Mouse (Mus musculus) heart, adult 18-20 months (tissue): ENCODE data around the gene H2-M10.4. TPM values are rescaled to one million over a fixed set of nuclear protein-coding genes. Genes with fewer than 3 reads are reported as not detected.
"Not testable (repeated sequence)": the region's sequence is repeated elsewhere in the genome, so short reads cannot be mapped to it uniquely, and the experiment has no call there.

Source experiments
- DNase-seq, 2 experiments: peaks; one replicate each; pipeline ENCODE4 v3.0.0; 2021 to 2022; ENCODE audit warnings: mixed read lengths in 1 of 2
- long read RNA-seq, 2 experiments: library from polyadenylated mRNA; stranded (forward); transcript quantifications; one replicate each; pipeline ENCODE4 v2.0.0; 2021
- total RNA-seq, 2 experiments: library from RNA; stranded (reverse); gene quantifications; 2 replicates each; pipeline ENCODE4 v1.2.3; 2021

The H2-M10.4 gene
- total RNA-seq = not detected
- long read RNA-seq, experiment 1 = 0 reads
- long read RNA-seq, experiment 2 = 0 reads

DNA sequence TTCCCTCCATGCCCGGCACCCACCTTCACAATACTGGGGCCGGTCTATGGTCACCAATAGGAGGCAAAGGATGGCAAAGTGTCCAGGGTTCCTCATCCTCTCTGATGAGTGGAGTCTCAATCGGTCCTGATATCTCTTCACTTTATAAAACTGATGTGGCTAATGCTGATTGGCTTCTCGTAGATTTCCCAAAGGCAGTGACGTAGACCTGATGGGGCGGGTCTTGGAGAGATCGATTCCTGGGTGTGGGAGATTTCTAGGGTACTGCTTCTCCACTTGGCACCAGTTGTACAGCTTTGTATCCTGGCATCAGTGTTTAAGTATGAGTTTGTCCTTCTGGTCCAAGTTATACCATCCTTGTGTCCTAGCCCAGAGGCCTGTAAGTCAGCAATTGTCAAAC, at the start of gene H2-M10.4:
Gene H2-M10.4 (minus strand): TSS at position 101 of the 400 bp plus-strand sequence.
- no peak for DNase-seq

DNA sequence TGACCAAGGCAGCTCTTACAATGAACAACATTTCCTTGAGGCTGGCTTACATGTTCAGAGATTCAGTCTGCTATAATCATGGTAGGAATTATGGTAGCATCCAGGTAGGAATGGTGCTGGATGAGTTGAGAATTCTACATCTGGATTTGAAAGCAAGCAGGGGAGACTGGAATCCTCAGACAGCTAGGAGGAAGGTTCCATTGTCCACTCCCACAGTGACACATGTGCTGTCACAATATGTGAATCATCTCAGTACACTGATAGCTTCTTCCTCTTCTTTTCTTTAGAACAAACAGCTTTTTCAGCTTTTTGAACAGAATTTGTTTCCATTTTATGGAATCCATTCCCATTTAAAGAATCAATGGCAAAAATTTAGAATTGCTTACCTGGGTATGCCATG, 41.8 kb upstream of the H2-M10.4 start:
- DNase-seq = no peak

- DNase-seq = no peak
Observed at GRCm38 (mm10) chr17:36500435-36500834, 38.3 kb upstream of the H2-M10.4 start.

- not testable (repeated sequence) for DNase-seq
Observed at GRCm38 (mm10) chr17:36488181-36488580, 26.0 kb upstream of the H2-M10.4 start.

GRCm38 (mm10) chr17:36486687-36487230, 24.6 kb upstream of the H2-M10.4 start:
- DNase-seq = no peak

GRCm38 (mm10) chr17:36483865-36484264, 21.7 kb upstream of the H2-M10.4 start:
- no peak for DNase-seq

GRCm38 (mm10) chr17:36456260-36456659, 5.9 kb downstream of the H2-M10.4 start:
- no peak for DNase-seq

DNA sequence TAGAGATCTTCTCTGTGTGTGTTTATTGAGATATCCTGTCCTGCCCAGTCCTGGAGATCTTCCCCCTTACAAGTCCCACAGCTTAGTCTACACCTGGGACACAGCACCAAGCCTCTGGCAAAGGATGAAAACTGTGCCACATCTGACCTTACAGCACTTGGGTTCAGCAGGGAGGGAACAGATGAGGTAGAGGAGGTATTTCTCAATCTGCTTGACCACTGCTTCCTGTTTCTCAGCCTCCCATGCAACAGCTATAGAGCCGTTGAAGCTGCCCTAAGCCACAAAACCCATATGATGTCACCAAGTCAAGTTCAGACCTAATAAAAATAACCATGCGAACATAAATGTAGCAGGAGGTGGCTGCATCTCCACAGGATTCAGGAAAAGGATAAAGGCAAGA, 30.7 kb downstream of the H2-M10.4 start:
- no peak for DNase-seq

DNA sequence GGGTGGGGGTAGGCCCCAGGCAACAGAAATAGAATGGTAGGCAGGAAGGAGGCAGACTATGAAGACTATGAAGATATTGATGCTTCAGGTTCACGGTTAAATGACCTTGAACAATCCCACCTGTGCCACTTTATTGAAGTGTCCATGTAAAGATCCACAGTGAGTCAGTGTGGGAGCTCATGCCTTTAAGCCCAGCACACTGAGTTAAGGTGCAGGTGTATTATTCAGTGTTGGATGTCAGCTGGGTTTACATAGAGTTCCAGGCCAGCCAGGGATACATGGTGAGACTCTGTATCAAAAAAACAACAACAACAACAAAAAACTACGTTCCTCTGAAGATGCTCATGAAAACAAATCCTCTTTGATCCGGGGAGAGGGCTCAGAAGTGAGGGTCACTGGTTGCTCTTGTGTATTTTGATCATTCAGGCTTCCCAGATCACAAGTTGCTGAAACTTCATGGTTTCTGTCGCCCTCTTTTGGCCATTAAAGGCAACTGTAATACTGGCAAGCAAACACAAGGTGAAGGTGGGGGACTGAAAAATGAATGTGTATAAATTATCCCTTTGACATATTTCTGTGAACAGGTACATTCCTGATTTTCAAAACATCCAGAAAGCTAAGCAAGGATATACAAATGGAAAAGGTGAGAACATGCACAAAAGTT, 43.9 kb downstream of the H2-M10.4 start:
- DNase-seq = peak; percentile 14 to 38

DNA sequence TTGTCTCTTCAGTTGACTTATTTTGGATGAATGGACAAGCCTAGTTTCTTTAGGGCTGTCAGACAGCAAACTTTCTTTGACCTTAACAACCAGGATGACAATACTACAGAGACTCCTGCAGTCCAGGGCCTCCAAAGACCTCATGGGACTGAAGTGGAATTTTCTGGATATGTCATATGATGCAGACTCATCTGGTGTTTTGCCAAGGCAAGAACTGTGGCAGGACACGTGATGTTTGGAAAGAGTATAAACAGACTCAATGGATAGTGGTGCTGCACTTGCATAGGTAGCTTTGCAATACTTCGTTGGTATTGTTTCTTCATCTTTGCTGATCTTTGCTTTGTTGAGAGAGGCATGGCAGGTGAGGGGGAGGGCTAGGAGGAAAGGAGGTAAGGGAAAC, 44.7 kb downstream of the H2-M10.4 start:
- peak in 1 of 2 experiments; percentile 9 for DNase-seq

DNA sequence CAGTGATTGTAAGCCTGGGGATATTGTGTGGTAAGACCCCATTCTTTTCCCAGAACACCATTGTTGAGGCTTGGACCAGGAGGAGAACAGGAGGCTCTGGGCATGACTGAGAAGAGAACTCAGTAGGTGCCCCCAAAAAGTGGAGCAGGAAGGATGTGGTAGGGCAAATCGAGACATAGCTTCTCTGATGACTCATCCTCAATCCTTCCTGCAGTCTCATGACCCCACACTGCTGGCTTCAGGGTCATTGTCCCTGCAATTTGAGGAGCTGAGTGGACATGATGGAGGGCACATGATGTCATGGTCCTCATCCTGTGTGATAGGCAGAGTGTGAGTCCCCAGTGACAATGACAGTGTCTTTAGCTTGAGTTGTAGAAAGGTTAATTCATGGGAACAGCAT, 46.7 kb downstream of the H2-M10.4 start:
- DNase-seq = no peak

GRCm38 (mm10) chr17:36414361-36414760, 47.8 kb downstream of the H2-M10.4 start:
- no peak for DNase-seq

Other genes starting within 250 kb of the H2-M10.4 start
- 10 to 100 TPM; 37.9 to 38.8 TPM for gene Rpp21, start 204.3 kb downstream of the H2-M10.4 start, total RNA-seq
- gene Trim39, start 190.1 kb downstream of the H2-M10.4 start, total RNA-seq = 1 to 10 TPM; 5.2 to 6.5 TPM
- not detected for gene H2-M10.2, start 175.8 kb downstream of the H2-M10.4 start, total RNA-seq
- gene H2-M10.1, start 136.2 kb downstream of the H2-M10.4 start, total RNA-seq = not detected
- gene H2-M10.3, start 93.9 kb downstream of the H2-M10.4 start, total RNA-seq = not detected
- not detected for gene H2-M11, start 84.7 kb upstream of the H2-M10.4 start, total RNA-seq
- gene H2-M9, start 180.3 kb upstream of the H2-M10.4 start, total RNA-seq = not detected
- not detected for gene H2-M1, start 209.9 kb upstream of the H2-M10.4 start, total RNA-seq